Mouse (Mus musculus): ENCODE measurements around the gene Lemd1. TPM values are rescaled to one million over a fixed set of nuclear protein-coding genes. Genes with fewer than 3 reads are reported as not detected.

Gene Lemd1
- polyA plus RNA-seq, 1 experiment from 2014 or later = not detected

GRCm38 (mm10) chr1:132261058-132261457 is 69.8 kb downstream of the Lemd1 start:
- Histone ChIP-seq H3K4me1 (replicated peaks) (no peaks in the 10 kb centered on the region), H3K36me3 (no peaks in the 10 kb centered on the region), H3K4me3 (no peak overlapping the region), H3K9ac (no peak overlapping the region), H3K9me3 (replicated peaks) (no peaks in the 10 kb centered on the region; the same call in 1 of the 2 replicates), H3K4me2 (no peak overlapping the region), H3K27ac (ENCODE audit: poor library complexity, severe bottlenecking) (no peak overlapping the region), H3K27me3 (replicated peaks) (no peaks in the 10 kb centered on the region)
- no peak for ATAC-seq (ENCODE audit: insufficient number of reproducible peaks, low FRiP score)
- WGBS = 69% methylated on average over 5 of the region's 5 CpGs

GRCm38 (mm10) chr1:132263618-132264017 is 72.4 kb downstream of the Lemd1 start:
- no peak overlapping the region for H3K4me2 ChIP-seq
- no peak for ATAC-seq (ENCODE audit: insufficient number of reproducible peaks, low FRiP score)
- H3K9me3 ChIP-seq (replicated peaks) = no peaks in the 10 kb centered on the region; the same call in 1 of the 2 replicates
- WGBS = 87% methylated on average over 4 of the region's 4 CpGs
- peaks cover 21% of the 10 kb centered on the region for H3K4me1 ChIP-seq (replicated peaks)
- no peak overlapping the region for H3K27ac ChIP-seq (ENCODE audit: poor library complexity, severe bottlenecking)
- no peak overlapping the region for H3K4me3 ChIP-seq
- H3K9ac ChIP-seq = no peak overlapping the region
- no peaks in the 10 kb centered on the region for H3K36me3 ChIP-seq
- no peaks in the 10 kb centered on the region for H3K27me3 ChIP-seq (replicated peaks)

GRCm38 (mm10) chr1:132264577-132264976 is 73.3 kb downstream of the Lemd1 start:
- H3K9ac ChIP-seq = no peak overlapping the region
- H3K9me3 ChIP-seq (replicated peaks) = no peaks in the 10 kb centered on the region
- no peaks in the 10 kb centered on the region for H3K27me3 ChIP-seq (replicated peaks)
- ATAC-seq (ENCODE audit: insufficient number of reproducible peaks, low FRiP score) = peak; percentile 91
- no peak overlapping the region for H3K4me3 ChIP-seq
- 50% methylated on average over 7 of the region's 7 CpGs for WGBS
- H3K4me2 ChIP-seq = no peak overlapping the region
- no peak overlapping the region for H3K27ac ChIP-seq (ENCODE audit: poor library complexity, severe bottlenecking)
- H3K36me3 ChIP-seq = no peaks in the 10 kb centered on the region
- H3K4me1 ChIP-seq (replicated peaks) = peaks cover 29% of the 10 kb centered on the region

- no peaks in the 10 kb centered on the region for H3K36me3 ChIP-seq
- WGBS = 76% methylated on average over 8 of the region's 8 CpGs
- H3K4me2 ChIP-seq = no peak overlapping the region
- no peak overlapping the region for H3K27ac ChIP-seq (ENCODE audit: poor library complexity, severe bottlenecking)
- no peaks in the 10 kb centered on the region for H3K27me3 ChIP-seq (replicated peaks)
- no peaks in the 10 kb centered on the region for H3K9me3 ChIP-seq (replicated peaks)
- peaks cover 29% of the 10 kb centered on the region for H3K4me1 ChIP-seq (replicated peaks)
- ATAC-seq (ENCODE audit: insufficient number of reproducible peaks, low FRiP score) = no peak
- H3K9ac ChIP-seq = no peak overlapping the region
- H3K4me3 ChIP-seq = no peak overlapping the region
Measured at GRCm38 (mm10) chr1:132265211-132265859, 74.1 kb downstream of the Lemd1 start.

GRCm38 (mm10) chr1:132265936-132266335 is 74.7 kb downstream of the Lemd1 start:
- Histone ChIP-seq H3K27me3 (replicated peaks) (no peaks in the 10 kb centered on the region), H3K36me3 (no peaks in the 10 kb centered on the region), H3K27ac (ENCODE audit: poor library complexity, severe bottlenecking) (no peak overlapping the region), H3K4me3 (no peak overlapping the region), H3K9me3 (replicated peaks) (no peaks in the 10 kb centered on the region), H3K4me1 (replicated peaks) (peaks cover 29% of the 10 kb centered on the region), H3K9ac (no peak overlapping the region), H3K4me2 (no peak overlapping the region)
- no peak for ATAC-seq (ENCODE audit: insufficient number of reproducible peaks, low FRiP score)
- WGBS = 83% methylated on average over 10 of the region's 10 CpGs

- Histone ChIP-seq H3K4me2 (no peak overlapping the region; the same call in 1 of the 2 replicates), H3K36me3 (no peaks in the 10 kb centered on the region), H3K4me3 (no peak overlapping the region), H3K9ac (no peak overlapping the region), H3K9me3 (replicated peaks) (no peaks in the 10 kb centered on the region), H3K27me3 (replicated peaks) (no peaks in the 10 kb centered on the region), H3K27ac (ENCODE audit: poor library complexity, severe bottlenecking) (no peak overlapping the region), H3K4me1 (replicated peaks) (peaks cover 29% of the 10 kb centered on the region)
- no peak for ATAC-seq (ENCODE audit: insufficient number of reproducible peaks, low FRiP score)
- WGBS = 30% methylated on average over 8 of the region's 8 CpGs
Measured at GRCm38 (mm10) chr1:132266791-132267557, 75.7 kb downstream of the Lemd1 start.

- ATAC-seq (ENCODE audit: insufficient number of reproducible peaks, low FRiP score) = no peak
- no peak overlapping the region for H3K9ac ChIP-seq
- 72% methylated on average over 2 of the region's 2 CpGs for WGBS
- H3K4me1 ChIP-seq (replicated peaks) = peaks cover 29% of the 10 kb centered on the region
- no peak overlapping the region for H3K4me3 ChIP-seq
- H3K27me3 ChIP-seq (replicated peaks) = no peaks in the 10 kb centered on the region
- no peaks in the 10 kb centered on the region for H3K36me3 ChIP-seq
- no peaks in the 10 kb centered on the region for H3K9me3 ChIP-seq (replicated peaks)
- no peak overlapping the region for H3K4me2 ChIP-seq
- H3K27ac ChIP-seq (ENCODE audit: poor library complexity, severe bottlenecking) = no peak overlapping the region
Measured at GRCm38 (mm10) chr1:132267959-132268358, 76.7 kb downstream of the Lemd1 start.

- no peak for ATAC-seq (ENCODE audit: insufficient number of reproducible peaks, low FRiP score)
- H3K9me3 ChIP-seq (replicated peaks) = no peaks in the 10 kb centered on the region
- no peak overlapping the region for H3K27ac ChIP-seq (ENCODE audit: poor library complexity, severe bottlenecking)
- H3K27me3 ChIP-seq (replicated peaks) = no peaks in the 10 kb centered on the region
- H3K4me1 ChIP-seq (replicated peaks) = peaks cover 29% of the 10 kb centered on the region
- H3K4me3 ChIP-seq = no peak overlapping the region
- no peak overlapping the region for H3K9ac ChIP-seq
- no peaks in the 10 kb centered on the region for H3K36me3 ChIP-seq
- WGBS = 58% methylated on average over 7 of the region's 7 CpGs
- H3K4me2 ChIP-seq = no peak overlapping the region
Measured at GRCm38 (mm10) chr1:132268418-132269060, 77.3 kb downstream of the Lemd1 start.

GRCm38 (mm10) chr1:132271237-132271636 is 80.0 kb downstream of the Lemd1 start:
- peaks cover 29% of the 10 kb centered on the region for H3K4me1 ChIP-seq (replicated peaks)
- H3K9ac ChIP-seq = no peak overlapping the region
- no peak overlapping the region for H3K4me3 ChIP-seq
- no peaks in the 10 kb centered on the region for H3K36me3 ChIP-seq
- no peak overlapping the region for H3K4me2 ChIP-seq
- WGBS = 80% methylated on average over 3 of the region's 3 CpGs
- no peaks in the 10 kb centered on the region for H3K9me3 ChIP-seq (replicated peaks)
- no peak overlapping the region for H3K27ac ChIP-seq (ENCODE audit: poor library complexity, severe bottlenecking)
- H3K27me3 ChIP-seq (replicated peaks) = no peaks in the 10 kb centered on the region
- ATAC-seq (ENCODE audit: insufficient number of reproducible peaks, low FRiP score) = no peak

GRCm38 (mm10) chr1:132276694-132277093 is 85.5 kb downstream of the Lemd1 start:
- Histone ChIP-seq H3K4me3 (no peak overlapping the region), H3K9me3 (replicated peaks) (no peaks in the 10 kb centered on the region), H3K36me3 (no peaks in the 10 kb centered on the region), H3K4me1 (replicated peaks) (peaks cover 4% of the 10 kb centered on the region), H3K4me2 (no peak overlapping the region), H3K27ac (ENCODE audit: poor library complexity, severe bottlenecking) (no peak overlapping the region), H3K9ac (no peak overlapping the region), H3K27me3 (replicated peaks) (0 out of 2 replicates have a peak, but pooled peaks cover under 1% of the 10 kb centered on the region)
- WGBS = 57% methylated on average over 3 of the region's 3 CpGs
- no peak for ATAC-seq (ENCODE audit: insufficient number of reproducible peaks, low FRiP score)

- Histone ChIP-seq H3K36me3 (no peaks in the 10 kb centered on the region), H3K27ac (ENCODE audit: poor library complexity, severe bottlenecking) (no peak overlapping the region), H3K4me3 (no peak overlapping the region), H3K4me2 (no peak overlapping the region), H3K27me3 (replicated peaks) (0 out of 2 replicates have a peak, but pooled peaks cover 5% of the 10 kb centered on the region), H3K4me1 (replicated peaks) (peaks cover 4% of the 10 kb centered on the region), H3K9me3 (replicated peaks) (no peaks in the 10 kb centered on the region), H3K9ac (no peak overlapping the region)
- WGBS = 53% methylated on average over 6 of the region's 6 CpGs
- no peak for ATAC-seq (ENCODE audit: insufficient number of reproducible peaks, low FRiP score)
Measured at GRCm38 (mm10) chr1:132277124-132277523, 85.9 kb downstream of the Lemd1 start.

All from heart, embryonic 12.5 days (tissue).